Mouse (Mus musculus): ENCODE measurements around the gene Ifna1. TPM values are rescaled to one million over a fixed set of nuclear protein-coding genes. Genes with fewer than 3 reads are reported as not detected.
A peak's percentile ranks its signal among the peaks of the same experiment; 100 is the strongest.

The Ifna1 gene
- polyA plus RNA-seq, 1 experiment from 2014 or later = not detected

DNA sequence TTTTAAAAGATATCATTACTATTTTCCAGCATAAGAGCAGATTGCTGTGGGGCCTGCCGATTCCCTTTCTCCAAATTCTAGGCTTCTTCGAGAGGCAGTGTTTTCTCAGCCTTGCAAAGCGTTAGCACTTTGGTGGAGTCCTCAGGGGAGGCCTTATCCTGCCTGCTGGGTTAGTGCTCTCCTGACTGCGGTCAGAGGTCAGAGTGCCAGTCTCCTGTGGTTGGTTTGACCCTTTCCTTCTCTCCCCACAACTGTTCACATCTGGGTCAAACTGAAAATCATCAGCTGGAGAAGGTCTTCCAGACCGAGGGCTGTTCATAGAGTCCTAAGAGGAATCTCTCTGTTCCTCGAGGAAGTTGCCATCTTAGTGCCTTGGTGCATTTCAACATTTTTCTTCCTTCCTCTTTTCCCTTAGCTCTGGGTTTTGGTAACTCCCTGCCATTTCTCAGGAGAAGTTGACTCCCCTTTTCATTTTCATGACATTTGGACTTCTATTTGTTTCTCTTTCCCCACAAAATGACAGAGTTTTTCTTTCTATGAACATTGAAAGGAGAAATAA, 15.2 kb downstream of the Ifna1 start:
- H3K27me3 ChIP-seq (ENCODE audit: control insufficient read depth, insufficient read depth, low read length) = 0 out of 2 replicates have a peak, but pooled peaks cover 3% of the 10 kb centered on the region
- peaks cover 3% of the 10 kb centered on the region; the same call in 1 of the 2 replicates for H3K4me1 ChIP-seq (ENCODE audit: control insufficient read depth, insufficient read depth, low read length)
- 53% methylated on average over 6 of the region's 6 CpGs for WGBS
- H3K4me3 ChIP-seq (replicated peaks; ENCODE audit: low read length) = no peak overlapping the region
- no peaks in the 10 kb centered on the region for H3K9me3 ChIP-seq (replicated peaks; ENCODE audit: control insufficient read depth, low read length)
- no peak for ATAC-seq (ENCODE audit: insufficient read depth, low FRiP score)
- H3K27ac ChIP-seq (ENCODE audit: low read length) = no peak overlapping the region
- no peak overlapping the region for H3K9ac ChIP-seq (ENCODE audit: low read length)
- H3K4me2 ChIP-seq (ENCODE audit: low read depth, low read length) = no peak overlapping the region
- H3K36me3 ChIP-seq (ENCODE audit: control insufficient read depth, insufficient read depth, low read length) = no peaks in the 10 kb centered on the region

DNA sequence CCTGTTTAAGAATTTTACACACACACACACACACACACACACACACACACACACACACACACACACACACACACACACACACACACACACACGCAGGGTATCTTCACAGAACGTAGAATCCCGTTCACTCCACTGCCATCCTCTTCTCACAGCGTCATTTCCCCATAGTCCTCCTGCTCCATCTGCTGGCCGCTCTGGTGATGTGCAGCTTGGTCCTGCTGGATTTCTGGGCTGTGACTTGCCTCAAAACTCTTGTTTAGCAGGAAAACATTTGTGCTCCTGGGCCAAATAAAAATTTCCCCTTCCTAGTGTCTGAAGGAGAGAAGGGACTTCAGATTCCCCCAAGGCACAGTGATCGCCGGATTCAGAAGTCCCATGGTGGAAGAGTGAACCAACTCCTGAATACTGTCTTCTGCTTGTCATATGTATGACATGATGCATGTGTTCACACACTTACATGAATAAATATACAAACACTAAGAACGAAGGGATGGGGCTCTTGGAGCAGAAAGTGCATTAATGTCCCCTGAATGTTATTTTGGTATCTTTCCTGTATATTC, 17.6 kb downstream of the Ifna1 start:
- H3K4me3 ChIP-seq (replicated peaks; ENCODE audit: low read length) = peak overlapping the region; percentile 54
- H3K36me3 ChIP-seq (ENCODE audit: control insufficient read depth, insufficient read depth, low read length) = no peaks in the 10 kb centered on the region
- no peak; the same call in 1 of the 2 replicates for ATAC-seq (ENCODE audit: insufficient read depth, low FRiP score)
- WGBS = 3% methylated on average over 8 of the region's 8 CpGs
- H3K9ac ChIP-seq (ENCODE audit: low read length) = peak overlapping the region; percentile 60; the same call in 1 of the 2 replicates
- no peak overlapping the region for H3K27ac ChIP-seq (ENCODE audit: low read length)
- H3K9me3 ChIP-seq (replicated peaks; ENCODE audit: control insufficient read depth, low read length) = no peaks in the 10 kb centered on the region
- H3K27me3 ChIP-seq (ENCODE audit: control insufficient read depth, insufficient read depth, low read length) = 0 out of 2 replicates have a peak, but pooled peaks cover 3% of the 10 kb centered on the region
- peak overlapping the region; percentile 73 for H3K4me2 ChIP-seq (ENCODE audit: low read depth, low read length)
- H3K4me1 ChIP-seq (ENCODE audit: control insufficient read depth, insufficient read depth, low read length) = peaks cover 3% of the 10 kb centered on the region; the same call in 1 of the 2 replicates

DNA sequence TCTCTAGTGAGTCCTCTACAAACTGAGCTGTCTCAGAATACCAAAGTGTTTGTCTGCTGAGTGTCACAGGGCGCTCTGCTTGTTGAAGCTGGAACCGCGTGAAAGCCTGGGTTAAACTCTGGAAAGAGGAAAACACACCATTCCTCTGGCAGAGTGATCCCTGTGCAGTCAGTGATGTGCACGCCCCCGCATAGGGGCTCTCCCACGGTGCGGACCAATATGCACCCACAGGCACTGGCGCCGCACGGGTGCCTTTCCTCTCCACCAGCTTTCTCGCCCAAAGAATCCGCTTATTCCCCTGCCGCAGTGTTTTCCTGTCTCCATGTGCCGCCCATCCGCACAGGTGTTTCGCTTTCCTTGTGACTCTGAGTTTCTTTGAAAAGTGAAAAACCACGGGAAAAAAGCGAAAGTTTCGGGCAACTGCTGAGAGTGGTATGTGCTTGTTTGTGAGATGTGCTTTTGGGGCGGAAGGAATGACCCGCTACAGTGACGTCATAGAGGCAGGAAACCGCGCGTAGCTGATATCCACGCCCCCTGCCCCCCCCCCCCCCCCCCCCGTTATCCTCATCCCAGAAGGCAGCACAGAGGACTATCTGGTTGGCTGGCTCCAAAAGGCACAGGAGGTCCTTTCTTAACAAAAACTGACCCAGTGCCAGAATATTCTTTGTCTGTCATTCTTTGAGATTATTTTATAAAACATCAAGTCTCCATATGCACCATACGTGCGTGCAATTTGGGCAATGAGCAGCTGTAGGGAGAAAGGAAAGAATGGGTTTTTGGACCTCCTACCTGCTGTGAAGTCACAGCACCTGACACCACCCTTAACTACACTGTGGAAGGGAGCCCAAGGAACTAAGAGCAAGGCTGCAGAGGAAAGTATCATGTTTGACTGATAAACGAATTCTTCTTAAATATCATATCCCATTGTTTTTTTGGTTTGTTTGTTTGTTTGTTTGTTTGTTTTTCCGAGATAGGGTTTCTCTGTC, 18.3 kb downstream of the Ifna1 start:
- H3K36me3 ChIP-seq (ENCODE audit: control insufficient read depth, insufficient read depth, low read length) = no peaks in the 10 kb centered on the region
- WGBS = 6% methylated on average over 30 of the region's 31 CpGs
- ATAC-seq (ENCODE audit: insufficient read depth, low FRiP score) = peak; percentile 54; the same call in 1 of the 2 replicates
- H3K27me3 ChIP-seq (ENCODE audit: control insufficient read depth, insufficient read depth, low read length) = 0 out of 2 replicates have a peak, but pooled peaks cover 3% of the 10 kb centered on the region
- peak overlapping the region; percentile 73 for H3K4me2 ChIP-seq (ENCODE audit: low read depth, low read length)
- H3K27ac ChIP-seq (ENCODE audit: low read length) = no peak overlapping the region
- H3K9me3 ChIP-seq (replicated peaks; ENCODE audit: control insufficient read depth, low read length) = no peaks in the 10 kb centered on the region
- peak overlapping the region; percentile 54 for H3K4me3 ChIP-seq (replicated peaks; ENCODE audit: low read length)
- peak overlapping the region; percentile 60 for H3K9ac ChIP-seq (ENCODE audit: low read length)
- peaks cover 3% of the 10 kb centered on the region; the same call in 1 of the 2 replicates for H3K4me1 ChIP-seq (ENCODE audit: control insufficient read depth, insufficient read depth, low read length)

DNA sequence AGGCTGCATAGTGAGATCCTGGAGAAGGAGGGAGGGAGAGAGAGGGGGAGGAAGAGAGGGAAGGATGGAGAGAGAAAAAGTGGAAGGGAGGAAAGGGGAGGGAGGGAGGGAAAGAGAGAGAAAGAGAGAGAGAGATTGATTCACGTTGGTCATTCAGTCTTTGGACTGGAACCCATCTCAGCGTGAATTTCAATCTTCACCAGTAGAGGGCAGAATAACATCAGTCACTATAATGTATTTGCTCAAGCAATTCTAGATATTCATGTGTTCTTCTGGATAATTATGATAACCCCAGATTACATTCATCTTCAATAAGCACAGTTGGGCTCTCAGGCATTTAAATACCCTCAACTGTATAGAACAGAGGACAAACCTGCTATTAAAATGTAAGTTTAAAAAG, 22.8 kb downstream of the Ifna1 start:
- WGBS = 0% methylated on average over 2 of the region's 2 CpGs
- Histone ChIP-seq H3K27me3 (ENCODE audit: control insufficient read depth, insufficient read depth, low read length) (no peaks in the 10 kb centered on the region), H3K4me1 (ENCODE audit: control insufficient read depth, insufficient read depth, low read length) (peaks cover 3% of the 10 kb centered on the region; the same call in 1 of the 2 replicates), H3K36me3 (ENCODE audit: control insufficient read depth, insufficient read depth, low read length) (no peaks in the 10 kb centered on the region), H3K27ac (ENCODE audit: low read length) (no peak overlapping the region), H3K9ac (ENCODE audit: low read length) (no peak overlapping the region), H3K9me3 (replicated peaks; ENCODE audit: control insufficient read depth, low read length) (no peaks in the 10 kb centered on the region), H3K4me3 (replicated peaks; ENCODE audit: low read length) (no peak overlapping the region), H3K4me2 (ENCODE audit: low read depth, low read length) (no peak overlapping the region)
- ATAC-seq (ENCODE audit: insufficient read depth, low FRiP score) = no peak

DNA sequence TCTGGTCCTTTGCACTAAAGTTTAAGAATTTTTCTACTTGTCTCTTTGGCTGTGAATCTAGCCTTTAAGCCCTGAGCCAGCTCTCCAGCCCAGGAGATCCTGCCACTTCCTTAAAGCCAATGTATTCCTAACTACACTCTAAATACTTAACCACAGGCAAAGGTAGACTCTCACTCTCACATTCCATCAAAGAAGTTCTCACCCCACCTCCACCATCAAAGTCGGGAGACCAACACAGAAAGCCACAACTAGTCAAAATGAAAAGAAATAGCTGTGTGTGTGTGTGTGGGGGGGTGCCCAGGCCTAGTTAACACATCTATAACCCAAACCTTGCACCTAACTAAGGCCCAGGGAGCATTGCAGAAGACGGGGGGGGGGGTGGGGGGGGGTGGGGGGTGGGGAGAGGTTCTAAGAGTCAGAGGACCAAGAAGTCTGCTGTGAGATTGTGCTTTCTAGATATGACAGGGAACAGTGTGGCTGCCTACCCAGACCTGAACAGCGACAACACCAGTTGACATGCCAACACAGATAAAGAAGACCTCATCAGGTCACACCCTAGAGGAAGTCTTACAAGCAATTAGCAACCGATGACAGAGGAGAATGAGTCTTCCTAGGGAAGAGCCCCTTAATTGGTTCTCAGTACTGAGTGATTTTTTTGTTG, 25.7 kb downstream of the Ifna1 start:
- H3K4me3 ChIP-seq (replicated peaks; ENCODE audit: low read length) = no peak overlapping the region
- H3K36me3 ChIP-seq (ENCODE audit: control insufficient read depth, insufficient read depth, low read length) = no peaks in the 10 kb centered on the region
- ATAC-seq (ENCODE audit: insufficient read depth, low FRiP score) = 0 out of 2 replicates have a peak, but pooled peaks have one; percentile 45
- H3K27me3 ChIP-seq (ENCODE audit: control insufficient read depth, insufficient read depth, low read length) = no peaks in the 10 kb centered on the region
- H3K9ac ChIP-seq (ENCODE audit: low read length) = no peak overlapping the region
- no peak overlapping the region for H3K27ac ChIP-seq (ENCODE audit: low read length)
- no peak overlapping the region for H3K4me2 ChIP-seq (ENCODE audit: low read depth, low read length)
- 69% methylated on average over 4 of the region's 4 CpGs for WGBS
- H3K9me3 ChIP-seq (replicated peaks; ENCODE audit: control insufficient read depth, low read length) = no peaks in the 10 kb centered on the region
- H3K4me1 ChIP-seq (ENCODE audit: control insufficient read depth, insufficient read depth, low read length) = no peaks in the 10 kb centered on the region

DNA sequence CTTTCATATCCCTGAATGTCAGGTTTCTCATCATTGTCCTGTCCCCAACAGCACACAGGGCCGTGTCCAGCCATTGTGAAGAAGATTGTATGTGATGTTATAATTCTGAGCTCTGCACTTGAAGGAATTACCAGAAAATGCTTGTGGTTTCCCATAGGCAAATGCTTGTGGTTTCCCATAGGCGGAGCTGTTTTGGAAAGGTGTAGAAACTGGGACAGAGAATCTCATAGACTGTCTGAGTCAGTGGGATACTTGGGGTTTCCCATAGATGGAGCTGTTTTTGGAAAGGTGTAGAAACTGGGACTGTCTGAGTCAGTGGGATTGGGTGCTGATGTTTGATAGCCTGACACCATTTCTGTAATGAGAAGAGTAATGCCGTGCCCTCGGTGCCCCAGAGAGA, 26.6 kb downstream of the Ifna1 start:
- Histone ChIP-seq H3K9me3 (replicated peaks; ENCODE audit: control insufficient read depth, low read length) (no peaks in the 10 kb centered on the region), H3K27ac (ENCODE audit: low read length) (no peak overlapping the region), H3K4me1 (ENCODE audit: control insufficient read depth, insufficient read depth, low read length) (no peaks in the 10 kb centered on the region), H3K4me2 (ENCODE audit: low read depth, low read length) (no peak overlapping the region), H3K27me3 (ENCODE audit: control insufficient read depth, insufficient read depth, low read length) (no peaks in the 10 kb centered on the region), H3K9ac (ENCODE audit: low read length) (no peak overlapping the region), H3K4me3 (replicated peaks; ENCODE audit: low read length) (no peak overlapping the region), H3K36me3 (ENCODE audit: control insufficient read depth, insufficient read depth, low read length) (no peaks in the 10 kb centered on the region)
- ATAC-seq (ENCODE audit: insufficient read depth, low FRiP score) = no peak
- WGBS = 81% methylated on average over 4 of the region's 4 CpGs

DNA sequence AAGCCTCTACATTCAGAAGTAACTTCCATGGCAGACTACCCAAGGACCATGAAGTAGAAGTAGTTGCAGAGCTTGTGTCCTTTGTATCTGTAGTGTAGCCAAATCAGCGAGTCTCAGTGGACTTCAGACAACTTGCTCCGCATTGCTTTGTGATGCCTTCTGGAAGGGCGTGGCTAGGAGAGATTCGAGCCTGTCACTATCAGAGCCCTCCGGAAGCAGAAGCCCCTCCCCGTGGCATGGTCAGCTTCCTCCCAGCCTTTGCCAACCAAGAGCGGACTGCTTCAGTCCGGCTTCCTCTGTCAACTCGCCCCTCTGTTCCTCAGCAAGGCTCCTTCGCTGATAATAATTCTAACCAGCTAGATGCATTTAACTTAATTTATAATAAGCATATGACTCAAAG, 28.4 kb downstream of the Ifna1 start:
- 38% methylated on average over 10 of the region's 10 CpGs for WGBS
- H3K9me3 ChIP-seq (replicated peaks; ENCODE audit: control insufficient read depth, low read length) = no peaks in the 10 kb centered on the region
- no peak overlapping the region for H3K4me3 ChIP-seq (replicated peaks; ENCODE audit: low read length)
- no peaks in the 10 kb centered on the region for H3K27me3 ChIP-seq (ENCODE audit: control insufficient read depth, insufficient read depth, low read length)
- no peak overlapping the region for H3K4me2 ChIP-seq (ENCODE audit: low read depth, low read length)
- H3K9ac ChIP-seq (ENCODE audit: low read length) = no peak overlapping the region
- no peak for ATAC-seq (ENCODE audit: insufficient read depth, low FRiP score)
- H3K36me3 ChIP-seq (ENCODE audit: control insufficient read depth, insufficient read depth, low read length) = no peaks in the 10 kb centered on the region
- no peaks in the 10 kb centered on the region for H3K4me1 ChIP-seq (ENCODE audit: control insufficient read depth, insufficient read depth, low read length)
- H3K27ac ChIP-seq (ENCODE audit: low read length) = no peak overlapping the region

DNA sequence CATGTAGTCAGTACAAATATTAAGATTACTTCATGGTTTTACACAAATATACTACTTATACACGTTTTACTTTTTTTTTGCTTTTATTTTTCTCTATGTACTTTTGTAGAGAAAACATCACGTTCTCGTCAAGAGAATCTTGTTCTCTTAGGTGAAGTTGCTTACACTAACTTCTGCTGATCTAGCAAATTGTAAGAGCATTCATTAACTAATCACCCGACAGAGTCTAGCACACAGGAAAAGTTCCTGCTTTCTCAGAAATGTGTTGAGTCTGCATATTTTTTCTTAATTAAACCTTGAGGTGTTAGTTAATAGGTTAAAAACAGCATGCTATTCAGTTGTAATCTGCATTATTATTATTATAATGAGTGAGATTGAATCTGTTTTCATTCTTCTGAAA, 28.9 kb downstream of the Ifna1 start:
- H3K4me3 ChIP-seq (replicated peaks; ENCODE audit: low read length) = no peak overlapping the region
- no peaks in the 10 kb centered on the region for H3K4me1 ChIP-seq (ENCODE audit: control insufficient read depth, insufficient read depth, low read length)
- no peaks in the 10 kb centered on the region for H3K9me3 ChIP-seq (replicated peaks; ENCODE audit: control insufficient read depth, low read length)
- H3K4me2 ChIP-seq (ENCODE audit: low read depth, low read length) = no peak overlapping the region
- no peak overlapping the region for H3K27ac ChIP-seq (ENCODE audit: low read length)
- ATAC-seq (ENCODE audit: insufficient read depth, low FRiP score) = no peak
- no peaks in the 10 kb centered on the region for H3K27me3 ChIP-seq (ENCODE audit: control insufficient read depth, insufficient read depth, low read length)
- H3K9ac ChIP-seq (ENCODE audit: low read length) = no peak overlapping the region
- WGBS = 59% methylated on average over 4 of the region's 4 CpGs
- no peaks in the 10 kb centered on the region for H3K36me3 ChIP-seq (ENCODE audit: control insufficient read depth, insufficient read depth, low read length)
